Mouse (Mus musculus): ENCODE measurements at regions not wholly inside any gene's neighbourhood (a gene's known extent, or its start where the extent isn't known, plus 50 kb on each side); places are given as distances from the start of the nearest gene placed in this dataset.
"Not testable (repeated sequence)": the region's sequence is repeated elsewhere in the genome, so short reads cannot be mapped to it uniquely, and the experiment has no call there.

DNA sequence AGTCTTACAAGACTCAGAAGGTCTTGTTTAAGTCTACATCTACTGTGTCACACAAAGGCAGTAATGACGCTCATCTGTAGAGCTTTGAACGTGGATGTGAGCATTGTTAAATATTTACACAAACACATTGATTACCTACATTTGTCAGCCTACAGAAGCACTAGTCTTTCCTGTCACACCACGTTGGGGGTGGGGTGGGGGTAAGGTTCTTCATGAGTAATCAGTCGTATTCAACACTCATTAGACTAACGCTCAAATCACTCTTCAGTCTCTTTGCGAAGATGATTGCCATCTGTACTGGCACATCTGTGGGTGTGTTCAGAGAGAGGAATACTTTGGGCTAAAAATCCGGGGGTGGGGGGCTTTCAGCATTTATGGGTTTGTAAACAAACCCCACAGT lies 240.7 kb downstream of the Lpin1 start:
- Histone ChIP-seq H3K27ac (ENCODE audit: control insufficient read depth, insufficient read depth, low read depth, low read length, poor library complexity) (no peak overlapping the region), H3K4me3 (replicated peaks; ENCODE audit: control insufficient read depth, low read depth, low read length) (no peak overlapping the region), H3K4me1 (ENCODE audit: control insufficient read depth, insufficient read depth, low read length) (no peaks in the 10 kb centered on the region)
- no peak for TF ChIP-seq CTCF (IDR thresholded peaks at IDR 0.05; ENCODE audit: control insufficient read depth, insufficient read depth, low read length)
- TF ChIP-seq POLR2A (IDR thresholded peaks at IDR 0.05; ENCODE audit: borderline replicate concordance, control insufficient read depth, low read depth, low read length): no peak
- WGBS: 69% methylated on average over 7 of the region's 7 CpGs

DNA sequence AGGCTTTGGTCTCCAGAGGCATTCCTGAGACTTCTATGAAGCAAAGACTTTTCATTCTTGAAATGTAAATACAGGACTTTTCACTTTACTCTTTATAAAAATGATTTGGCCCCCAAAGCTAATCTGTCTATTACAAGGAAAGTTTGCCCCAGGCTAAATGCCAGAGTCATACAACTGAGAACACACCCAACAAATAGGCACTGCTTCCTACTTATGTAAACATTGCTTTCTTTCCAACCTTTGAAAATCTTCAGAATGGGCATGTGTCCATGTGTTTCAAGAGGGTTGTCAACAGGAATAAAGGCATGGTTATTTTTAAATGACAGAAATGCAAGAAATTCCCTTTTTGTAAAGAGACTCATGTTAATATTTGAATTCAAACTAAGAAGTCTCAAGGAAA lies 248.4 kb downstream of the Lpin1 start:
- Histone ChIP-seq H3K4me1 (ENCODE audit: control insufficient read depth, insufficient read depth, low read length) (no peaks in the 10 kb centered on the region), H3K4me3 (replicated peaks; ENCODE audit: control insufficient read depth, low read depth, low read length) (no peak overlapping the region), H3K27ac (ENCODE audit: control insufficient read depth, insufficient read depth, low read depth, low read length, poor library complexity) (no peak overlapping the region)
- TF ChIP-seq POLR2A (IDR thresholded peaks at IDR 0.05; ENCODE audit: borderline replicate concordance, control insufficient read depth, low read depth, low read length): no peak
- TF ChIP-seq CTCF (IDR thresholded peaks at IDR 0.05; ENCODE audit: control insufficient read depth, insufficient read depth, low read length): no peak

DNA sequence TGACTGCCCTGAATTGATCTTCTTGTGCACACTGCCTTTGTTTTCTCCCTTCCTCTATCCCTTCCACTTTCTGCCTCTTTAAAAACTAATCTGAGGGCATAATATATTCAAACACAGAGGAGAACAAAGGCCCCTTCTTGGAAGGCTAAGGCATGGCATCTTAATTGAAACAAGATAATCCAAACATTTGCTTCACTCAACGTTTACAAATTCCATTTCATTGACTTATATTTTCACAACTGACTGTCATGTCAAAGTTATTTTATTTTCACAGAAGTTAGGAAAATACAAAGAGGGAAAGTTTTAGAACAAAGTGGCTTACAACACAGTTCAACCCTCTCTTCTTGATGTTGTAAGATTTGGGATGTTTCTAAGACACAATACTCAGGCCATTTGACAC lies 251.9 kb downstream of the Lpin1 start:
- no peak overlapping the region for H3K4me3 ChIP-seq (replicated peaks; ENCODE audit: control insufficient read depth, low read depth, low read length)
- WGBS: 49% methylated on average over 1 of the region's 1 CpGs
- no peak overlapping the region for H3K27ac ChIP-seq (ENCODE audit: control insufficient read depth, insufficient read depth, low read depth, low read length, poor library complexity)
- no peaks in the 10 kb centered on the region for H3K4me1 ChIP-seq (ENCODE audit: control insufficient read depth, insufficient read depth, low read length)
- TF ChIP-seq POLR2A (IDR thresholded peaks at IDR 0.05; ENCODE audit: borderline replicate concordance, control insufficient read depth, low read depth, low read length): no peak
- no peak for TF ChIP-seq CTCF (IDR thresholded peaks at IDR 0.05; ENCODE audit: control insufficient read depth, insufficient read depth, low read length)

DNA sequence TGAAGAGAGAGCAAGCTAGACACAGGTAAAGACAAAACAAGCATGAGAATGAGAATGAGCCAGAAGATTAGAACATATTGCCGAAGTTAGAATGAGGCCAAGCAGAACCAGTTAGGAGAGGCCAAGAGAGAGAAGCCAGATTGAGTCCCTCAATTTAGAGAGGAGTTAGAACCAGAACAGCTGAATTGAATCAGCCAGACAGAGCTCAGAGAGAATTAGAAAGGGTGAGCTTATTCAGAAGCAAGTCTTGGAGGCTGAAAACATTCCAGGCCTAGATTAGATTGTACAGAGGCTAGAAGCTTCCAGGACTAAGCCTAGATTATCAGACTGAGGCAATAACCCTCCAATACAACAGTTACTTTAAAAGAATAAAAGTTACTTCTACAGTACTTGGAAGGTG lies 256.1 kb downstream of the Lpin1 start:
- H3K4me1 ChIP-seq (ENCODE audit: control insufficient read depth, insufficient read depth, low read length): no peaks in the 10 kb centered on the region
- TF ChIP-seq POLR2A (IDR thresholded peaks at IDR 0.05; ENCODE audit: borderline replicate concordance, control insufficient read depth, low read depth, low read length): no peak
- TF ChIP-seq CTCF (IDR thresholded peaks at IDR 0.05; ENCODE audit: control insufficient read depth, insufficient read depth, low read length): no peak
- H3K27ac ChIP-seq (ENCODE audit: control insufficient read depth, insufficient read depth, low read depth, low read length, poor library complexity): no peak overlapping the region
- no peak overlapping the region for H3K4me3 ChIP-seq (replicated peaks; ENCODE audit: control insufficient read depth, low read depth, low read length)
- 72% methylated on average over 1 of the region's 1 CpGs for WGBS

DNA sequence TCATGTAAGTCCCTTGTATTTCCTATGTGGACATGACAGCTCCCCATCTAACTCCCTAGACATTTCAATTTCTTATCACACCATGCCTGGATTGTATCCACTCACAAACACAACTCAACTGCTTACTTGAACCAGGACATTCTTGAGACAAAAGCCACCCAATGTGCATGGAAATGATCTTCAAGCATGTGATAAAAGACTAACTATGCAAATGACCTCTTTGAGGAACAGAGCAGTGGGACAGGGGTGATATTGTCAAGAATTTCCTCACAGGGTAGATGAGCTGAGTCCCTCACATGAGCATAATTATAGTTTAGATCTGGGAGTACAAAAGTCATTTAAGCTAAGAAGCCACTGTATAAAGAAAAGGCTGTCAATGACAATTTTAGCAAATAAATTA lies 259.0 kb downstream of the Lpin1 start:
- TF ChIP-seq POLR2A (IDR thresholded peaks at IDR 0.05; ENCODE audit: borderline replicate concordance, control insufficient read depth, low read depth, low read length) (no peak), CTCF (IDR thresholded peaks at IDR 0.05; ENCODE audit: control insufficient read depth, insufficient read depth, low read length) (no peak)
- Histone ChIP-seq H3K4me3 (replicated peaks; ENCODE audit: control insufficient read depth, low read depth, low read length) (no peak overlapping the region), H3K27ac (ENCODE audit: control insufficient read depth, insufficient read depth, low read depth, low read length, poor library complexity) (no peak overlapping the region), H3K4me1 (ENCODE audit: control insufficient read depth, insufficient read depth, low read length) (no peaks in the 10 kb centered on the region)

DNA sequence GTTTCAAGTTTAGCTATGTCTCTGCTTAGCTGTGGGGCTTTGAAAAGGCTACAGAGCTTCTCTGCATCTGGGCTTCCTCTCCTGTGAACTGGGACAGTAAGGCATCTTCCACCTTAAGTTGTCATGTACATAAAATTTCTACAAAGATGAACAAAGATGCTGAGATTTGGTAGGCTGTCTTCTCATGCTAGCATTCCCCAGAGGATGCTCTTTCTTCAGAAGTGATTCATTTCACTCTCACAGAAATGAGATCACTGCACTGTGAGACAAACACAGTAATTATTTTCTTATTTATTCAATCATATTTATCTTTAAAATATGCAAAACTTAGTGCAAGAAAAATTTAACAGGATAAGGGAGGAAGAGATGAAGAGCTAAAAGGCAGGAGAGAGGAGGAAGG lies 261.5 kb downstream of the Lpin1 start:
- H3K4me3 ChIP-seq (replicated peaks; ENCODE audit: control insufficient read depth, low read depth, low read length): no peak overlapping the region
- no peak overlapping the region for H3K27ac ChIP-seq (ENCODE audit: control insufficient read depth, insufficient read depth, low read depth, low read length, poor library complexity)
- no peak for TF ChIP-seq POLR2A (IDR thresholded peaks at IDR 0.05; ENCODE audit: borderline replicate concordance, control insufficient read depth, low read depth, low read length)
- TF ChIP-seq CTCF (IDR thresholded peaks at IDR 0.05; ENCODE audit: control insufficient read depth, insufficient read depth, low read length): no peak
- H3K4me1 ChIP-seq (ENCODE audit: control insufficient read depth, insufficient read depth, low read length): no peaks in the 10 kb centered on the region

DNA sequence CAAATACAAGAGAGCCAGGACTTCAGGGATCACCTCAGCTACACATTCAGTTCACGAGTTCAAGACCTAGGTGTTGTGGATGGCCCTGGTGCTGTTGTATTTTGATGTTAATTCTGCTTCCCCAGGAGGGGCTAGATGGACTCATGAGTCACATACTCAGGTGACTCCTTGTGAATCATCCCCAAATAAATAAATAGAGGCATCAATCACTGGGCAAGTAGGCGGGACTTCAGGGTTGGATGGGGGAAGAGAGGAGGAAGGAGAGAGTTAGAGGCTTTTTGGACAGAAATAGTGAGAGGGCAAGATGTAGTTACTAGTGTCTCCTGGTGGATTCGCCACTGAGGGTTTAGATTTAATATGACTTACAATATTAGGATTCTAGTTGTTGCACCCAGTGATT lies 266.7 kb downstream of the Lpin1 start:
- 73% methylated on average over 3 of the region's 3 CpGs for WGBS

DNA sequence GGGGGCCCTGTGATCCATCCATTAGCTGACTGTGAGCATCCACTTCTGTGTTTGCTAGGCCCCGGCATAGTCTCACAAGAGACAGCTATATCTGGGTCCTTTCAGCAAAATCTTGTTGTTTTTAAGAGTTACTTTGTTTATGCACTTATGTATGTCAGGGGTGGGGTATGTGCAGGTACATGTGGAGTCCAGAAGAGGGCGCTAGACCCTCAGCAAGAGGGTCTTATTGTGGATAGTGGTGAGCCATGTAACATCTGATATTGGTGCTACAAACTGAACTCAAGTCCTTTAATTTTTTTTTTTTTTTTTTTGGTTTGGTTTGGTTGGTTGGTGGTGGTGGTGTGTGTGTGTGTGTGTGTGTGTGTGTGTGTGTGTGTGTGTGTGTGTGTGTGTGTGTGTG lies 268.7 kb downstream of the Lpin1 start:
- not testable (repeated sequence) for H3K27ac ChIP-seq (ENCODE audit: control insufficient read depth, insufficient read depth, low read depth, low read length, poor library complexity); H3K4me1 ChIP-seq (ENCODE audit: control insufficient read depth, insufficient read depth, low read length); H3K4me3 ChIP-seq (replicated peaks; ENCODE audit: control insufficient read depth, low read depth, low read length)
- peak; percentile 26; the same call in 1 of the 2 replicates for TF ChIP-seq CTCF (IDR thresholded peaks at IDR 0.05; ENCODE audit: control insufficient read depth, insufficient read depth, low read length)
- 44% methylated on average over 2 of the region's 2 CpGs for WGBS

More for the DNA sequence above, 266.7 kb downstream of the Lpin1 start:
- Histone ChIP-seq H3K27ac (ENCODE audit: control insufficient read depth, insufficient read depth, low read depth, low read length, poor library complexity) (no peak overlapping the region), H3K4me1 (ENCODE audit: control insufficient read depth, insufficient read depth, low read length) (no peaks in the 10 kb centered on the region), H3K4me3 (replicated peaks; ENCODE audit: control insufficient read depth, low read depth, low read length) (no peak overlapping the region)
- TF ChIP-seq CTCF (IDR thresholded peaks at IDR 0.05; ENCODE audit: control insufficient read depth, insufficient read depth, low read length): no peak
- no peak for TF ChIP-seq POLR2A (IDR thresholded peaks at IDR 0.05; ENCODE audit: borderline replicate concordance, control insufficient read depth, low read depth, low read length)

DNA sequence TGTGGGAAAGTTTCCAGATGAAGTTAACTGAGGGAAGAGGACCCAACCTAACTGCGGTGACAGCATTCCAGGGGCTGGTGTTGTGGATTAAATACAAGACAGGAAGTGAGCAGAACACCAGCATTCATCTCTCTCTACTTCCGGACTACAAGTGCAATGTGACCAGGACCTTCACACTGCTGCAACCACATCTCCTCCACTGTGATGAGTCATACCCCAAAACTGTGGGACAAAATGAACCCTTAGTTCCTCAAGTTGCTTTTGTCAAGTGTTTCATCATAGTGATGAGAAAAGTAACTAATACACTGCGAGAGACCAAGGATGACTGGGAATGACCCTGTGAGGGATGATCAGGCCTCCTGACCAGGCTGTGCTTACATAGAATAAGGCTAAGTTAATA lies 279.3 kb downstream of the Lpin1 start:
- 61% methylated on average over 3 of the region's 3 CpGs for WGBS
- no peak overlapping the region for H3K4me3 ChIP-seq (replicated peaks; ENCODE audit: control insufficient read depth, low read depth, low read length)
- no peak overlapping the region for H3K27ac ChIP-seq (ENCODE audit: control insufficient read depth, insufficient read depth, low read depth, low read length, poor library complexity)
- H3K4me1 ChIP-seq (ENCODE audit: control insufficient read depth, insufficient read depth, low read length): no peaks in the 10 kb centered on the region
- no peak for TF ChIP-seq POLR2A (IDR thresholded peaks at IDR 0.05; ENCODE audit: borderline replicate concordance, control insufficient read depth, low read depth, low read length)
- TF ChIP-seq CTCF (IDR thresholded peaks at IDR 0.05; ENCODE audit: control insufficient read depth, insufficient read depth, low read length): no peak
